Mouse (Mus musculus) liver, adult 2 months (tissue): ENCODE measurements around the gene Ezr. TPM values are rescaled to one million over a fixed set of nuclear protein-coding genes. Genes with fewer than 3 reads are reported as not detected.

Source experiments
- DNase-seq: peaks from one replicate; pipeline ENCODE4 v3.0.0-alpha.2; 2011; ENCODE audit warnings: low read depth, low spot score; ENCODE audit errors: extremely low read depth
- H3K27ac ChIP-seq: fragments of 200-500 bp; replicated peaks from 2 replicates; pipeline ENCODE4 v1.5.1; 2012; ENCODE audit warnings: low read depth, mild to moderate bottlenecking, control low read depth, inconsistent platforms, low read length; ENCODE audit not compliant: insufficient read depth
- H3K27me3 ChIP-seq: fragments of 200-500 bp; 2 replicates; pipeline ENCODE4 v1.6.1; 2012; ENCODE audit warnings: mild to moderate bottlenecking, moderate library complexity, low read length, inconsistent platforms; ENCODE audit not compliant: control insufficient read depth, insufficient read depth
- H3K36me3 ChIP-seq: fragments of 200-500 bp; 2 replicates; pipeline ENCODE4 v1.6.1; 2012; ENCODE audit warnings: low read length, inconsistent platforms; ENCODE audit not compliant: control insufficient read depth, insufficient read depth
- H3K4me1 ChIP-seq: fragments of 200-500 bp; 2 replicates; pipeline ENCODE4 v1.6.1; 2011; ENCODE audit warnings: low read length; ENCODE audit not compliant: control insufficient read depth, insufficient read depth
- H3K4me3 ChIP-seq: fragments of 200-500 bp; 2 replicates; pipeline ENCODE4 v1.5.1; 2011; ENCODE audit warnings: low read depth, mild to moderate bottlenecking, control low read depth, low read length, moderate library complexity; ENCODE audit not compliant: insufficient read depth
- H3K79me2 ChIP-seq: fragments of 200-500 bp; 2 replicates; pipeline ENCODE4 v1.6.1; 2012; ENCODE audit warnings: inconsistent platforms, mild to moderate bottlenecking, low read length, moderate library complexity; ENCODE audit not compliant: control insufficient read depth, insufficient read depth
- H3K9ac ChIP-seq: fragments of 200-500 bp; 2 replicates; pipeline ENCODE4 v1.6.1; 2012; ENCODE audit warnings: low read depth, mild to moderate bottlenecking, control low read depth, inconsistent platforms, low read length
- CTCF ChIP-seq: fragments of 200-500 bp; IDR thresholded peaks from 2 replicates; pipeline ENCODE4 v1.5.1; 2011; ENCODE audit warnings: low read depth, low read length, control low read depth
- POLR2A ChIP-seq: fragments of 200-500 bp; IDR thresholded peaks from 2 replicates; pipeline ENCODE4 v1.6.1; 2011; ENCODE audit warnings: low read length, control low read depth; ENCODE audit not compliant: insufficient read depth; ENCODE audit errors: extremely low read depth
- WGBS: fragments of 180-500 bp; shearing (Covaris S2); methylation state at CpG from one replicate; pipeline ENCODE4 v1.1.7; 2018; 5-methylcytosine and 5-hydroxymethylcytosine counted together
- polyA plus RNA-seq: library from polyadenylated mRNA; depleted of rRNA; stranded (reverse); fragments of >200 nt; gene quantifications from 2 replicates; pipeline ENCODE4 v1.2.3, GENCODE M21; 2012
- total RNA-seq: library from RNA; depleted of rRNA; stranded (reverse); fragments of >200 nt; gene quantifications from 2 replicates; pipeline ENCODE4 v1.2.3, GENCODE M21; 2014

The Ezr gene
- total and polyA plus RNA-seq, 2 experiments, result 2.6 to 3.1 TPM

DNA sequence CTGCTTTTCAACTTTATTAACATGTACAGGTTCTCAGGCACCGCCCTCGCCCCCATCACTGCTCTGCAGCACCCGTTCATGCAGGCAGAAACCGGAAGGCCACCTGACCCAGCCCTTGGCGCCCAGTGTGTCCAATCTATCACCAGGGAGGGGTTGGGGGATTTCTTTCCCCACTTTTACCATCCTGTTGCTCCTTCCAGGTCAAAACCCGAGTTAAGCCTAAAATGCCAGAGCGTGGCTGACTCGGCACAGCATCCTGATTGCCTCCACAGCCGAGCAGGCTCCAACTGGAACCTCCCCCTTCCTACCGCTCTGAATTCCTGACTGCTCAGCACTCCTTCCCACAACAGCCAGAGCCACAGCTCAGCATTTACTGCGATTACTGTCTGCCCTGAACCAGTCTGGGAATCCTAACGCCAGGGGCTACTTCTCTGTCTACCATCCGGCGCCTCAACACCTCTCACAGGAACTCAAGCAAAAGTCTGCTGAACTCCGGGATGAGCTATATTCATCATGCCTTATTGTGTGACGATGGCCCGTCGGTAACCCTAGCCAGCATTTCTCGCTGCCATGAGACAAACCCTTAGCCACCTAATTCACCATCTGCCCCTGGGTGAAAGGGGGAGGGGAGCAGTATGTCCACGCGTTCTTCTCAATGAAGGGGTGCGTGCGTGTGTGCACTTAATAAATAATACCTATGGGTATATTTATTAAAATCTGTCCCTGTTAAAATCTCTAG is 3.6 kb downstream of the Ezr start:
- no peak for DNase-seq
- H3K4me1 ChIP-seq, result peaks cover 1% of the 10 kb centered on the region; the same call in 1 of the 2 replicates
- peak overlapping the region; percentile 44 for H3K4me3 ChIP-seq

DNA sequence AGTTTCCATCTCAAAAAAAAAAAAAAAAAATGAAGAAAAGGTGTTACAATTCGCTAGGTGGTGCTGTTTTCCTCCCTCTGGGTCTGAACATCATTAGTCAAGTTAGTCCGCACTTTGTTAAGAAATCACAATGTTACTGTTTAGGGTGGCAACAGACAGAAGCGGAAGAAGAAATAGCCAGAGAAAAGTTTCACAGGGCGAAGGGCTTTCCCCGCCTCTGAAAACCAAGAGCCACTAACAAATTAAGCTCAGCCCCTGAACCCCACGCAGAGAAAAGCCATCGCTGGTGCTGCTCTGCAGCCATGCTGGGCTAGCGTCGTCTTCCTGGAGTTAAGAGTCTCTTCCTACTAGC is 4.3 kb downstream of the Ezr start:
- TF ChIP-seq CTCF, result peak; percentile 34; the same call in 1 of the 2 replicates
- no peak for TF ChIP-seq POLR2A
- Histone ChIP-seq H3K4me1 (peaks cover 1% of the 10 kb centered on the region; the same call in 1 of the 2 replicates), H3K27me3 (no peaks in the 10 kb centered on the region), H3K4me3 (peak overlapping the region; percentile 44), H3K27ac (peak overlapping the region; percentile 14; the same call in 1 of the 2 replicates), H3K36me3 (no peaks in the 10 kb centered on the region), H3K9ac (no peak overlapping the region), H3K79me2 (no peaks in the 10 kb centered on the region)
- 2% methylated on average over 9 of the region's 9 CpGs for WGBS
- peak; percentile 57 for DNase-seq

More for the DNA sequence above, 3.6 kb downstream of the Ezr start:
- Histone ChIP-seq H3K9ac (0 out of 2 replicates have a peak overlapping the region, but pooled peaks have one; percentile 14), H3K27ac (peak overlapping the region; percentile 14; the same call in 1 of the 2 replicates), H3K36me3 (no peaks in the 10 kb centered on the region), H3K79me2 (no peaks in the 10 kb centered on the region), H3K27me3 (no peaks in the 10 kb centered on the region)
- 21% methylated on average over 23 of the region's 23 CpGs for WGBS
- TF ChIP-seq CTCF (no peak), POLR2A (no peak)

DNA sequence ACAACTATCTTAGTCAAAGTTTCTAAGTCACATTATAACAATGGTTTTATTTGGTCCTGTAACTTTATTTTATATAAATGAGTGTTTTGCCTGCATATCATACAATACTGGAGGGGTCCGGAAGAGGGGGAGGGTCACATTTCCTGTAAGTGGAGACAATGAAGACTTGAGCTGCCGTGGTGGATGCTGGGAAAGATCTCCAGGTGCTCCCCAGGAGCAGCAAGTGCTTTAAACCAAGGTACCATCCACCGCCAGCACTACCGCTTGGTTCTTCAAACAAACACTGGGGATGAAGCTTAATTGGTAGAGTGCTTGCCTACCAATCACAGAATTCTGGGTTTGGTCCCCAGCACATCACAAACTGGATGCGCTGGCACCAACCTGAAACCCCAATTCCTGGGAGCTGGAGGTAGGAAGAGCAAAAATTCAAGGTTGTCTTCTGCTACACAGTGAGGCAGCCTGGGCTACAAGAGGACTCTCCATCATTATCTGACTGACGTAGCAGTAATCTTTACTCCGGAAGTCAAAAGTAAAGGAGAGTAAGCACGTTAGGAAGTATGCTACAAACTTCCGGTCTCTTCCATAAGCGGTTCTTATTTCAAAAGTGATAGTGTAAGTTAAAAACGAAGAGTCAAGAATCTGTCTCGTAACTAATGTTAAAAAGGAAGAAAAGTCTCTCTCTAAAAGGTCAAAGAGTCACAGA is 4.8 kb downstream of the Ezr start:
- no peaks in the 10 kb centered on the region for H3K36me3 ChIP-seq
- no peak overlapping the region for H3K9ac ChIP-seq
- no peak overlapping the region for H3K27ac ChIP-seq
- no peaks in the 10 kb centered on the region for H3K79me2 ChIP-seq
- TF ChIP-seq POLR2A (no peak), CTCF (no peak)
- H3K4me1 ChIP-seq, result peaks cover 1% of the 10 kb centered on the region; the same call in 1 of the 2 replicates
- no peak for DNase-seq
- no peak overlapping the region for H3K4me3 ChIP-seq
- no peaks in the 10 kb centered on the region for H3K27me3 ChIP-seq
- 64% methylated on average over 12 of the region's 12 CpGs for WGBS

DNA sequence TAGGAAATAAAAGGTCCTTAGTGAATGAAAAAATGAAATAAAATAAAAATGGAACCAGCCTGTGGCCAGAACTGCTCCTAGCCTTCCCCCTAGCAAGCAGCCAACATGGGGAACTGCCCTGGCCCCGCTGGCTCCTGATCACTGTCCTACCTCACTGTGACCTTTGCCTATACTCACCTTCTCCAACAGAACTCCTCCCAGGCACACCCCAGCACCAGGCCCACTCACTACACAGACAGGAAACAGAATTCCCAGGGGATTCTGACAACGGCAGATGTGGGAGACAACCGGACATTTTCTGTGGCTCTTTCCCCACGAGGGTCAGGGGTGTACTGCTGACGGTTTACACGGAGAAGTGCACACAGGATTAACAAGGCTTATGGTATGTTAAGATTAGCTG is 5.5 kb downstream of the Ezr start:
- DNase-seq, result no peak
- no peaks in the 10 kb centered on the region for H3K36me3 ChIP-seq
- H3K4me3 ChIP-seq, result no peak overlapping the region
- no peaks in the 10 kb centered on the region for H3K79me2 ChIP-seq
- no peaks in the 10 kb centered on the region for H3K27me3 ChIP-seq
- TF ChIP-seq CTCF (no peak), POLR2A (no peak)
- peaks cover 1% of the 10 kb centered on the region; the same call in 1 of the 2 replicates for H3K4me1 ChIP-seq
- no peak overlapping the region for H3K27ac ChIP-seq
- 56% methylated on average over 6 of the region's 6 CpGs for WGBS
- H3K9ac ChIP-seq, result no peak overlapping the region

DNA sequence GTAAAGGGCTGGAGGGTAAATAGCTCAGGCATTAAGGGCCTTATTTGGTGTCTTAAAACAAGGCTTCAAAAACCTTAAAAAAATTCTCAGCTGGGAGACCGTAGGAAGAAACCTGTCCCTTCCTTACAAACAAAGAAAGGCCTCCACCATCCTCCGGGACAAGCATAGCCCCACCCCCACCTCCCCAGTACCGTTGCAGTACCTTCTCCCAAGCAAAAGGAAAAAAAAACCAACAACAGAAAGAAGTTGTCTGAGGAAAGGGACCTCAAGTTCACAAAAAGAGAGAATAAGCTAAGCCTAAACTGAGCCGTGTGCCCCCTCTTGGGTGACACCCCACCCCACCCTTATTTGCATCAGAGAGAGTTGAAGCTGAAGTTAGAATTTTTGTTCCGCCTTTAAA is 6.0 kb downstream of the Ezr start:
- no peak overlapping the region for H3K4me3 ChIP-seq
- no peaks in the 10 kb centered on the region for H3K27me3 ChIP-seq
- H3K27ac ChIP-seq, result no peak overlapping the region
- no peaks in the 10 kb centered on the region for H3K4me1 ChIP-seq
- H3K9ac ChIP-seq, result no peak overlapping the region
- DNase-seq, result no peak
- 69% methylated on average over 5 of the region's 5 CpGs for WGBS
- TF ChIP-seq POLR2A, result no peak
- TF ChIP-seq CTCF, result no peak
- H3K36me3 ChIP-seq, result no peaks in the 10 kb centered on the region
- no peaks in the 10 kb centered on the region for H3K79me2 ChIP-seq
